Mouse (Mus musculus) spleen, adult 18-20 months (tissue): ENCODE results near the gene Rfx7.
"Not testable (repeated sequence)": the region's sequence is repeated elsewhere in the genome, so short reads cannot be mapped to it uniquely, and the experiment has no call there.

Experiments used
- DNase-seq, 2 experiments: peaks; one replicate each; pipeline ENCODE4 v3.0.0; 2022; ENCODE audit warnings: mixed read lengths in 2 of 2

Rfx7 gene

DNA sequence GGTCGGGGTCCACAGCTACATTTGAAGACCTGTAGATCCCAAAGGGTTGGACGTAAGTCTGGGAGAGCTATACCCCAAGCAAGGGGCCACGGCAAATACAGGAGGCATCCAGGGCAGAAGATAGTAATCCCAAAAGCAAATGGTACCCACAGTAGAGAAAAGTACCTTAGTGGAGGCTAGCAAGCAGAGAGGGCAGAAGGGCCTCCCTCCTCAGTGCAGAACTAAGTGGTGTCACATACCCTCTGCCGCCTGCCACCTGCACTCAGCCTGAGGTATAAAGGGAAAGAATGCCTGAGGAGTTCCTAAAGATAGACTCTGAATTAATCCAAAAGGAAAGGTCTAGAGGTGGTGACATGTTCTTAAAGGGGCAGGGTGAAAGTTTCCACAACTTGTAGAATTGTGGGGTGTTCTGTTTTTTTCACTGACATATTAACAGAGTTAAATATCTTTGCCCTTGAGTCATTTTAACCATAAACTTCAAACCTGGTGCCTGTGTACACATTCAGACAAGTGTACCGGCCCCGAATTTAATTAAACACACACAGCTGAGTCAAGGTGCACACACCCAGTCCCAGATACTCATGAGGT lies 109.1 kb downstream of the Rfx7 start:
- DNase-seq = no peak

DNA sequence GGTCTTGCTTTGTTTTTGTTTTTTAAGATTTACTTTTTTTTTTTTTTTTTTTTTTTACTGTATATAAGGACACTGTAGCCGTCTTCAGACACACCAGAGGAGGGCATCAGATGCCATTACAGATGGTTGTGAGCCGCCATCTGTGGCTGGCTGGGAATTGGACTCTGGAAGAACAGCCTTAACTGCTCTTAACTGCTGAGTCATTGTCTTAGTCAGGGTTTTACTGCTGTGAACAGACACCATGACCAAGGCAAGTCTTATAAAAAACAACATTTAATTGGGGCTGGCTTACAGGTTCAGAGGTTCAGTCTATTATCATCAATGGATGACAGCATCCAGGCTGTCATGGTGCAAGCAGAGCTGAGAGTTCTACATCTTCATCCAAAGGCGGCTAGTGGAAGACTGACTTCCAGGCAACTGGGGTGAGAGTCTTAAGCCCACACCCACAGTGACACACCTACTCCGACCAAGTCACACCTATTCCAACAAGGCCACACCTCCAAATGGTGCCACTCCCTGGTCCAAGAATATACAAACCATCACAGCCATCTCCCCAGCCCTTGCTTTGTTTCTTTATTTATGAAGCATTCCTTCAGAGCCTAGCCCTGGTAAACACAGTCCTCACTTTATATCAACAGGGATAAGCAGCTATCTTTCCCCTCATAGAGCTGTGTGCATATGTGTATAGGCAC lies 110.9 kb downstream of the Rfx7 start:
- not testable (repeated sequence) for DNase-seq

DNA sequence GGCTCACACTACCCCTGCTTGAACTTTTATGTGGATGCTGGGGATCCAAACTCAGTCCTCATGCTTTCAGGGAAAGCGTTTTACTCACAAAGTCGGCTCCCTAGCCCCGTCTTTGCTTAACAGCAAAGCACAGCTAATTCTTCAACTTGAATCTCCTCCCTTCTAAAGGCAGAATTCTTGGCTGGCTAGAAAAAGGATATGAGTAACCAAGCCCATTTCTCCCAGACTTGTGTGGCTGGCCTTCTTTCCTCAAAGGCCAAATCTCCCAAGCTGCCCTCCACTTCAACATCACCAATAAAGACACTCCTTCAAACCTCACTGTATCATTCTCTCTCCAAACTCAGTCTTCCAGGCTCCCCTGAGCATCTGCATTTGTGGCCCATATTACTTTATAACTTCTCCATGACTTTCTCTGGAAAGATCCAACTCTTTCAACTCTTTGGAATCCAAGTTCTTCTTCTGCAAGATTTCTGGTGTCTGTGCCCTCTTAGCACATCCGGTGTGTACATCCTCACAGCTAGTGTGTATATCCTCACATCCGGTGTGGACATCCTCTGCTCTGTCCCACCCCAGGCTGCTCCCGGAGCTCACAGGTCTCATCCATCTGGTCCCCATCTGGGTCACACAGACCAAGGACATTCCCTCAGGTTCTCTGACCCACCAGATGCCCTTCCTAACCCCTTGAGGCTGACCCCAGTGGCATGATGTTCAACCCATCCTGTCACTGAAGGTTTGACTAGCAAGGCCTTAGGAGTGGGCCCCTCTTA lies 111.8 kb downstream of the Rfx7 start:
- DNase-seq = no peak

DNA sequence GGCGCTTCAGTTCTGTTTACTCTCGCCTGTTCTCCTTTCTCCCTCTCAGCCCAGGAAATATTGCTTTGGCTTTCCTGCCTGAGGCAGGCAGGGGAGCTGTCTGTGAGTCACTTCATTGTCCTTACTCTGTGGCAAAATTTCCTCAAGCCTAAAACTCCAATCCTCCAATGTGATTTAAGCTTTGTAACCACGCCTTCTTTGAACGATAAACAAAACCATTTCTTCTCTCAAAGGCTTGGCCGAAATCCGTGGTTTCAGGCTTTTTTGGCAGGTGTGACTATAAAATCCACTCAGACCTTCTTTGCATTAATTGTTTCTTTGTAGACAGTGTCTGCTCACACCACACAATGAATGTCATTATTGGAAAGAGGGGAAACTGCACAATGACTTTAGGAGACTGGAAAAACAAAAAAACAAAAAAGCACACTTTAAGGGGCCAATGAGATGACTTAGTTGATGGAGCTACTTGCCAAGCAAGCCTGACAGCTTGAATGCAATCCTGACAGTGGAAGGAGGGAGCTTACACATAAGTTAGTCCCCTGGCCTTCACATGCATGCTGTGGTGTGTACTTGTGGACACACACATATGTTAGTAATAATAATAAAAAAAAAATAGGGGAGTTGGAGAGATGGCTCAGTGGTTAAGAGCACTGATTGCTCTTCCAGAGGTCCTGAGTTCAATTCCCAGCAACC lies 112.5 kb downstream of the Rfx7 start:
- no peak for DNase-seq

DNA sequence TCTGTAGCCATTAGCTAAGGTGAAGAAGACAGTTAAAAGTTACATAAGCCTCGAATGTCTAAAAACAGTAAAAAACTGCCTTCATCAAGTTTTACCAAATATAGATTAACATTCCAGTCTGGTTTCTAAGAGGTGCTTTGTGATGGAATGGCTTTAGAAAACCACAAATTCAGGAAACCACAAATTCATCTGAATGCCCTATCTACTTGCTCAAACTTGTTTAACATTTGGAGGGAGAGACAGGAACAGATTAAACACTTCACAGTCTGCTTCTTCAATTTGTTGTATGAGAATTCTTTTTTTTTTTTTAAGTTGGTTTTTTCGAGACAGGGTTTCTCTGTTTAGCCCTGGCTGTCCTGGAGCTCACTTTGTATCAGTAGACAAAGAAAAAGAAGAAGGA lies 117.7 kb downstream of the Rfx7 start:
- no peak for DNase-seq

DNA sequence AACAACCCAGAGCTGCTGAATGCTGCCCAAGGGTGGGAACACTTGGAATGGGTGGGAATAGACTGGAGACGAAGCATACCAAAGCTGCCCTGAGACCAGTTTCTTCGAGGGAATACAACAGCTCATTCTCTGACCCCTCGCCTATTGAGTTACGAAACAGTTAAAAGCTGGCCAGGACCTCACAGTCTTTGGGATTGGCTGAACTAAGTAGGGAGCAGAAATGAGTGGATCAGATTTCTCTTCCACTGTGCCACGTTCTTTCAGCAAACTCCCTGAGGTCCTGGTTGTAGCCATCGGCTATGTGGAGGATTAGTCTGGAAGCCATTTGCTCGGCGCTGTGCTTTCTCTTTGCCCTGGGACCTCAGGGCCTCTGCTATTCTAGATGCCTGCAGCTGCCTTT lies 120.9 kb downstream of the Rfx7 start:
- DNase-seq = no peak

DNA sequence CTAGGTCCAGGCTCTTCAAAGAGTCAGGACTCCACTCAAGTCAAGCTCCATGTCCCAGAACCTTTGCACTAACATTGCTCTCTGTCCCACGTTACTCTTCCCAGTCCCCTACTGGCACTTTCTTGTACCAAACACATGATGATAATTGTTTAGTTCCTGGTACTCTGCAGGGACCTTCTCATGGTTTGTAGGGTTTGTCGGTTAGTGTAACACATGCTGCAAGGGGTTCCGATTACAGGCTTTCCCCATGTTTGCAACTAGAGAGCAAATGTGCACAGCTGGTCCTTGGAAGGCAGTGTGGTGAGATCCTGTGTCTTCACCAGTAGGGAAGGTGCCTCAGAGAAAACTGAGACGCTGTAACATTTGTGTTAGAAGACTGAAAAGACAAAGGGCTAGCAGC lies 121.5 kb downstream of the Rfx7 start:
- no peak for DNase-seq

DNA sequence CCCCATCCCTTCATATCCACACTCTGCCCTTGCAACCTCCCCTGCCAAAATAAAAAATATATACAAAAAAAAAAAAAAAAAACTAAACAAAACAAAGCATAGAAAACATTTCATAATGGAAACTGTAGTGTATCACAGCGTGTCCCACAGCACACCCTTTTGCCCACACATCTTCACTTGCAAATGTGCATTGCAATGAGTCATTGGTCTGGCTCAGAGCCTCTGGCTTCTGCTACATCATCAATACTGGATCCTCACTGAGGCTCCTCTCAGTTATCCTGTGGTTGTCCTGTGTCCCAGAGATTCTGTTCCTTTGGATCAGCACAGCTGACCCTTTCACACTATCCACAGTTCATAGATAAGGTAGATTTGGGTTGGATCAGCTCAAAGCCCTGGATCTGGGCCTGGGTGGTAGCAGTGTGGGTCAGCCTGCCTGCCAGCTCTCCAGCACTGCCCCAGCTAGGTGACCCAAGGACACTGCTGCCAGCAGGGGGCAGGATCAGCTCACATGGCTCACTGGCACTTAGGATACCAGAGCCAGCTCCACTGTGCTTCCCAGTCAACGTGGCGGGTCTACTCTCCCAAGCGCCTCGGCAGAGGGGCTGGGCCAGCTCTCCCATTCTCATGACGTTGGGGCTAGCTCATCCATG lies 122.7 kb downstream of the Rfx7 start:
- peak; percentile 61 to 81 for DNase-seq

DNA sequence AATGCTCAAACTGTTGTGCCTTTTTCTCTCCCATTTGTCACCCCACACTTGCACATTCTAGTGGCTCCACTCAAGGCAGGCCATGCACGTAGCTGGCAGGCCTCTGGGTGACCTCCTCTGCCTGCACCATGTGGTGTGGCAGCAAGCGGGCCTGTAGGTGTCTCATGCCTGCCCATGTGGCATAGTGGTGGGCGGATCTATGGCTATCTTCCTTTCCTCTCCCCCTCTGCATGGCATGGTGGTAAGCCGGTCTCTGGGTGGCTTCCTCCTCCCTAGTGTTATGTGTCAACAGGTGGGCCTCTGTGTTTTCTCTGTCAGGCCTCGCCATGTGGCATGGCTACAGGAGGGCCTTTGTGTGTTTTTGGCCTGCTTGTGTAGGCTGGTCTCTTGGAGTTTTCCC lies 123.6 kb downstream of the Rfx7 start:
- DNase-seq = no peak

DNA sequence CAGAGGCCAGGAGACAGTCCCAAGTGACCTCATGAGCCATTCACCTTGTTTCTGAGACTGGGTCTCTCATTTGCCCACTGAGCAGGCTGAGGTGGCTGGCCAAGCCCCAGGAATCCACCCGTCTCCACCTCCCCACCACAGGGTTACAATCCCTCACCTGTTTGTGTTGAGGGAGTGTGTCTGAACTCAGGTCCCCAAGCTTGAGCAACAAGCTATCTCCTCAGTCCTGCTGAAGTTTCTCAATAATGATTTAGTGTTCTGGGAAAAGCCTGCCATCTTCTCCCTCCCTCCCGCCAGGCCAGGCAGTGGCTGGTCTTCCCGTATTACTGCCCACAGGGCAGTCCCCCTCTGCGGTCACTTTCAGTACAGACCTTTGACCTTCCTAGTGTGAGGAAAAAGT lies 124.5 kb downstream of the Rfx7 start:
- DNase-seq = no peak

DNA sequence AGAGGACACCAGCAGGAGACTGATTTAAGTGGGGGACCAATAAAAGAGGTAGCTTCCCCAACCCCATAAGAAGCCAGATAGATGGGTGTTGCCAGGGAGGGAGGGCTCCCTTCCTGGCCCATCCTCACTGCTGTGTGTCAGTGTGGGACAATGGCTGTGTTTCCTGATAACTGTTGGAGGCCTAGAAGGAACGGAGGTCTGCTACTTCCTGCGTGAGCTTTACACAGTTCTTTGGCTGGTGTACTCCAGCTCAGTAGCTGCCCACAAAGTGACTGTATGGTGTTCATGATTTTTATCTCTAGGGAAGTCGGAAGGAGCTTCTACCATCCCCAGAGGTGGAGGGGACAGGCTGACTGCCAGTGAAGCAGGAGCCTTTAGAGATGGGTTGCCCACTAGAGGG lies 124.9 kb downstream of the Rfx7 start:
- no peak for DNase-seq

DNA sequence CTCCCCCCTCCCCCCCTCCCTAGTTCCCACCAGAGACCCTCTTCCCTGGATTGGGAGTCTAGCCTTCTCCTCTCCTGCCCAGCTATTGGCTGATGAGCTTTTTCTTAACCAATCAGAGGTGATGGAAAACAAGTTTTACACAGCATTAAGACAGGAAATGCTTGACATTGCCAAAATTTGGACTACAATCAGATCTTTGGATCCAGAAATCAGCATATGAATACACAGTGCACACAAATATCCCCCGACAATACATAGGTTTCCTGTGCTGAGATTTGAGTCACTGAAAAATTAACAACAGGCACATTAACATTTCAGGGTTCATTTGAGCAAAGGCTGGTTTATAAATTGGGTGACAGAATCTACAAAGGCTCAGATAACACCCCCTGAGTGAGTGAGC lies 125.7 kb downstream of the Rfx7 start:
- no peak for DNase-seq

DNA sequence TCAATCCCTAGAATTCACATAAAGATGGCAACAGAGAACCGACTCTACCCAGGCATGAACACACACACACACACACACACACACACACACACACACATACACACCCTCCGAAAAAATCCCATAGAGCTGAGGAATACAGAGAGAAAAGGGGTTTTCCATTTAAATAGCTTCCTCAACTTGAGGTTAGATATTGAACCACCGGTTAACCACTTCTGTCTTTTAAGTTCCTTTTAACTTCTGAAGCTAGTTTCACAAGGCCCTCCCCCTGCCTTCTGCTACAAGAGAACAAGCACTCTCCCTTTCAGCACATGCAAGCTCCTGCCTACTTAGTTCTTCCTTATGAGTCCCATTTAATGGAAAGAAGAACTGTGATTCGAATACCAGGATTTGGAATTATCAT lies 128.1 kb downstream of the Rfx7 start:
- DNase-seq = peak; percentile 47 to 59

DNA sequence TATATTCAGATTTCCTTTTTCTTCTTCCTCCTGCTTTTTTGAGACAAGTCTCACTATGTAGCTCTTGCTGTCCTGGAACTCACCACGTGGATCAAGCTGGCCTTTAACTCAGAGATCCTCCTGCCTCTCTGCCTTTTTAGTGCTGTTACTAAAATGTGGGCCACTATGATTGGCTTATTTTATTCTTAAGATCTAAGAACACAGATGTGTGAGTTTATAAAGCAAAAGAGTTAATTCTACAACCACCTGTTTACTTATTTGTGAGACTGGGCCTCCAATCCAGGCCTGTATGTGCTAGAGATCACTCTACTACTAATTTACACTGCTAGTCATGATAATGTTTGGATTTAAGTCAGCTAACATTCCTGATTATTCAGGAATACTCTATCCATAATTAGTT lies 128.9 kb downstream of the Rfx7 start:
- no peak for DNase-seq

DNA sequence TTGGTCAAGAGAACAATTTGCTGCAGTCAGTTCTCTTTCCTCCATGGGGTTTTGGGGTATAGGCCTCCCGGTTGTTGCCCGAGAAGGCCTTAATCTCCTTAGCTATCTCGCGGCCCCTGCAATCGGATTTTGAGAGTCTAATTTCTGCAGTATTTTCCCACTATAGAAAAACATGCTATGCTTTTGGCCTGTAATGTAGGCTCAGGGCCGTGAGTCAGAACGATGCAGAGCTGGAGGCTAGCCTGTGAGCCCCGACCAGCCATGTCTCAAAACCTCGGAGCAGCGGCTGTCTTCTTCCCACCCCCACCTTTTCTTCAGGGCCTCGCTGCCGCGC lies 129.5 kb downstream of the Rfx7 start:
- DNase-seq = no peak

DNA sequence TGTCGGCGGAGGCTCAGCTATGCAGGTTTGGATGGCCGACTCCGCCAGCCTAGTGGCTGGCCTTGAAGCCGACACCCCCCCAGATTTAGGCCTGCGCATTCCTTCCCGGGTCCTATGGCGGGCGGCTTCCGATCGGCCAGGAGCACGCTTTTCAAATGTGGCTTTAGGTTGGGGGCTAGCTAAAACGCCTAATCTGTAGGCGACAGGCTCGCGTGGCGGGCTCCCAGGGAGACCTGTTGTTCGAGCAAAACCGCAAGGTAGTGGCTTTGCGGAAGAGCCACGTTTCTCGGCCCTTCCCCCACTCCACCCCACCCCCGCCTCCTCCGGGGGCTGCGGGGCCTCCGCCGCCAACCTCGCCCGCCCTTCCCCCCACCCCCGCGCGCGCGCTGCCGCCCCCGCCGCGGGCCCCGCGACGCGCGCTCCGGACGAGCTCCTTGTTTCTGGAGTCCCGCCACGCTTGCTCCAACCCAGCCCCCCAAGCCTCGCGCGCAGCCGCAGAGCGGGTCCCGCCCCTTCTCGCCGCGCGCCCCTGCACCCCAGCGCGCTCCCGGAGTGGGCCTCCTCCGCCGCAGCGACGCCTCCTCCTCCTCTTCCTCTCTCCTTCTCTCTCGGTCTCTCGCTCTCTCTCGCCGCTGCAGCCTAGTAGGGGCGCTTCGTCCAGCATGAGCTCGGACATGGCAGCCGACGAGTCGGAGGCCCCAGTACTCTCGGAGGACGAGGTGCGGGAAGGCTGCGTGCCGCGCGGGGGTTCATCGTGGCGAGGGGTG lies 130.0 kb downstream of the Rfx7 start, which contains the start of gene Nedd4:
Gene Nedd4 (plus strand): TSS at position 452 of the 767 bp plus-strand sequence.
- peak; percentile 81 to 86 for DNase-seq

DNA sequence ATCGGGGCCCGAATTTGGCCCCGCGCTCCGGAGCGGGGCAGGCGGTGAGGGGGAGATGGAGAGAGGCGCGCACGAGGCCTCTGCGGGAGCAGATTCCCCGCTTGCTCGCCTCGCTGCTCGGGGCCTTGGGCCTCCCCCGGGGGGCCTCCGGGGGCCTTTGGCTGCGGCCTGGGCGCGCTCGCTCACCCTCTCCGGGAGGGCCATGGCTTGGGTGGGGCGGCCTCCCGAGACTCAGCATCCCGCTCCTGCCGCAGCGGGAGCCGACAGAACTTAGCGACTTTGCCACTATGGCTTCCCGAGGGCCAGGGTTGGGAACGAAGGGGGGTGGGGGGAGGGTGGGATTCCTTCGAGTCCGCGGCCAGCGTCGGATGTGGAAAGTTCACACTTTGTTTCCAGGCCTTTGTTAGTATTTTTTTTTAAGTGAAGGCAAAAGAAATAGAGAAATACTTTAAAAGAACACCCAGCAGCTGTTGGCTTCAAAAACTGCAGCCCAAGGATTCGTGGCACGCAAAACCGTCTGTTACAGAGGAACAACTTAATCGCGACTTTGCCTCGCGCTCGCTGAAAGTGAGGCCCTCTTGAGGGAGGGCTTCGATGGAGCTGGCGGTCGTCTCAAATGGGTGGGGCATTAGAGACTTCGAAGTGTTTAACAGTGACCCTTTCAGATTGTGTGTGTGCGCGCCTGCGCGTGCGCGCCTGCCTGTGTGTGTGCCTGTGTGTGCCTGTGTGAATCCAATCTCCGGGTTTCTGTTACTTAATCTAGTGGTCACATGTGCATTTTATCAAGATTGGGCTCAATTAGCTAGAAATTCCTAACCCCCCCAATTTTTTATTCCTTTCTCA lies 130.9 kb downstream of the Rfx7 start:
- DNase-seq = peak; percentile 27 to 43

DNA sequence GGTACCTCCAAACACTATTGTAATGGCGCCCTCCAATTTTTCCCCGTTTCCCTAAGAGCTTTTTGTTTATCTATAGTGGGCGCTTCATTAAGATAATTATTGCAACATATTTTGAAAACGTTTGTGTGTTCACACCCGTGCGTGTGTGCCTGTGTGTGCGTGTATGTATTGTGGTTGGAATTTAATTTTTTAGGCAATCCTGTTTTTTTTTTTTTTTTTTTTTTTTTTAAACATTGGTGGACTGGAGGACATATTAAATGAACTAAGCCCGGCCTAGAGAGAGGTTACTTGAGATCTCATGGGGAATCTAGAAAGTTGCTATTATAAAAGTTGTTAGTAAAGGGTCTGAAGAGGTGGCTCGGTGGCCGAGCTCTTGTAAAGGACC lies 131.5 kb downstream of the Rfx7 start:
- no peak for DNase-seq

DNA sequence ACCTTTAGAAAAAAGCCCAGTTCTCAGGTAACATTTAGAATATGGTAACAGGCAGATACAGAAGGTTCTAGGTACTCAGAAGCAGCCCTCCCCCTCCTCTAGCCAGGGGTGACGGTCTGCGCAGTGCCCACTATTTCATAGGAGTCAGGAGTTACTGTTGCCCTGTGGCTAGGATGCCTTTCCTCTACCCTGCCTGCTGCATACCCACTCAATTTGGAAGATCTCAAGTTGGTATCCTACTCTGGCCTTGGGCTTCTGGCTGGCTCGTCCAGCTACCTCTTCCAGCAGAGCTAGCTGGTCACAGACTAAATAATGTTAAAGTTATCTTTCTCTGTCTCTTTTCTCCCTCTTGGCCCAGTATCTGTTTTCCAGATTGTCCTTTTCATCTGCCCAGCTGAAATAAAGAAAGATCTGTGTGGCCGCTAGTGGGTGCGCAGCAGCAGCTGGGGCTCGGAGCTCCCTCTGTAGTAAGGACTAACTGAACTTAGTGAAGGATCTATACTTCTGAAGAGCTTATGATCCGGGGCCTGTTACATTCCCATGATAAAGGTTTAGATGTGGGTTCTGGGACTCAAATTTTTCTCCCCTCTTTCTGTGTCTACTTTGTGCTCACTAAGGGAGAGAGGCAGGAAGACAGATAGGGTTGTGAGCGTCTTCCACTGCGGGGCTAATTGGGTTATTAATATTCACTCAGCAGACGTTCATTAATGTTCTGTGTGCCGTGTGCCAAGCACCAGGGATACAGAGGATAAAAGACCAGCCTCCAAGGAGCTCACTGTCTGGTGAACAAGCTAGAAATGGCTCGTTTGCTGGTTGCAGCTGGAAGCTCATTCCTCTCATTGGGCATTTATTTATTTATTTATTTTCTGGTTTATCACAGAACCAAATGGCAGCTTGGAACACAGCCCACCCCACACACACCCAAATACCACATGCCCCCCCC lies 132.6 kb downstream of the Rfx7 start:
- DNase-seq = no peak

DNA sequence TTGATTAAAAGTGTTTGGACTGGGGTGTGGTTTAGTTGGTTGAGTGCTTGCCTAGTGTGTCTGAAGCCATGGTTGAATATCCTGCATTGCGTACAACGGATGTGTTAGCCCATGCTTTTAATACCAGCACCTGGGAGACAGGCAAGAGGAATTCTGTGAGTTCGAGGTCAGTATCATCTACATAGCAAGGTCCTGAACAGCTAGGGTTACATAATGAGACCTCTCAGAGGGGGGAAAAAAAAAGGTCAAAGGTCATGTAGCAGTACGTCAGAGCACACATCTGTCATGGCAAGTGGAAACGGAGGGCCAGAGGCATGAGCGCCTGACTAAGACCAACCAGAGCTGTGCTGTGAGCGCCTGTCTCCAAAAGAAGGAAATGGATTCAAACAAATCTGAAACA lies 133.5 kb downstream of the Rfx7 start:
- DNase-seq = no peak
